Mouse (Mus musculus) heart, embryonic 13.5 days (tissue): ENCODE results near the gene Arhgap21. TPM values are rescaled to one million over a fixed set of nuclear protein-coding genes. Genes with fewer than 3 reads are reported as not detected.
A peak's percentile ranks its signal among the peaks of the same experiment; 100 is the strongest.

ENCODE experiments used
- ATAC-seq: fragments of 200-750 bp; cut with Nextera tagmentation; 2 replicates; pipeline ENCODE4 v1.8.0; 2017; ENCODE audit warnings: moderate TSS enrichment; ENCODE audit not compliant: insufficient number of reproducible peaks, low FRiP score, low TSS enrichment; ENCODE audit errors: extremely low read depth
- H3K27ac ChIP-seq: fragments of 300-500 bp; sonication (generic); replicated peaks from 2 replicates; pipeline ENCODE4 v1.5.1; 2015; ENCODE audit warnings: moderate library complexity, mild to moderate bottlenecking, inconsistent platforms
- H3K27me3 ChIP-seq: fragments of 300-500 bp; sonication (generic); replicated peaks from 2 replicates; pipeline ENCODE4 v1.6.1; 2015; ENCODE audit warnings: mild to moderate bottlenecking, inconsistent platforms
- H3K36me3 ChIP-seq: fragments of 300-500 bp; sonication (generic); 2 replicates; pipeline ENCODE4 v1.6.1; 2015; ENCODE audit warnings: mild to moderate bottlenecking, inconsistent platforms
- H3K4me1 ChIP-seq: fragments of 300-500 bp; sonication (generic); 2 replicates; pipeline ENCODE4 v1.6.1; 2015; ENCODE audit warnings: inconsistent platforms
- H3K4me2 ChIP-seq: fragments of 300-500 bp; sonication (generic); 2 replicates; pipeline ENCODE4 v1.6.1; 2015; ENCODE audit warnings: inconsistent platforms, mild to moderate bottlenecking, moderate library complexity
- H3K4me3 ChIP-seq: fragments of 300-500 bp; sonication (generic); 2 replicates; pipeline ENCODE4 v1.5.1; 2015; ENCODE audit warnings: moderate library complexity, mild to moderate bottlenecking, inconsistent platforms
- H3K9ac ChIP-seq: fragments of 300-500 bp; sonication (generic); 2 replicates; pipeline ENCODE4 v1.6.1; 2015; ENCODE audit warnings: inconsistent platforms, mild to moderate bottlenecking, moderate library complexity
- H3K9me3 ChIP-seq: fragments of 300-500 bp; sonication (generic); 2 replicates; pipeline ENCODE4 v1.6.1; 2016; ENCODE audit warnings: inconsistent platforms
- WGBS: fragments of 180-500 bp; shearing (Covaris S2); methylation state at CpG from one replicate; pipeline ENCODE4 v1.1.7; 2015; ENCODE audit warnings: mixed read lengths; 5-methylcytosine and 5-hydroxymethylcytosine counted together
- polyA plus RNA-seq: library from polyadenylated mRNA; unstranded; fragments of >200 nt; fragmentation: Nextera tagmentation; extraction: Ambion mirVana; gene quantifications from 2 replicates; pipeline ENCODE4 v1.2.1, GENCODE M21; 2015

The Arhgap21 gene
- polyA plus RNA-seq, 1 experiment from 2014 or later = 11.7 TPM

GRCm38 (mm10) chr2:20965361-20965760 lies 3.3 kb downstream of the Arhgap21 start:
- Histone ChIP-seq H3K4me1 (peaks cover 65% of the 10 kb centered on the region), H3K4me2 (peak overlapping the region; percentile 94), H3K36me3 (no peaks in the 10 kb centered on the region), H3K27ac (no peak overlapping the region), H3K4me3 (peak overlapping the region; percentile 95), H3K9me3 (no peaks in the 10 kb centered on the region), H3K9ac (peak overlapping the region; percentile 99), H3K27me3 (no peaks in the 10 kb centered on the region)
- ATAC-seq = no peak
- 75% methylated on average over 3 of the region's 3 CpGs for WGBS

- Histone ChIP-seq H3K27ac (no peak overlapping the region), H3K4me1 (peaks cover 66% of the 10 kb centered on the region), H3K27me3 (no peaks in the 10 kb centered on the region), H3K36me3 (no peaks in the 10 kb centered on the region), H3K4me2 (peak overlapping the region; percentile 49), H3K4me3 (0 out of 2 replicates have a peak overlapping the region, but pooled peaks have one; percentile 10), H3K9me3 (no peaks in the 10 kb centered on the region), H3K9ac (peak overlapping the region; percentile 12; the same call in 1 of the 2 replicates)
- ATAC-seq = no peak
Measured at GRCm38 (mm10) chr2:20964461-20964860, 4.2 kb downstream of the Arhgap21 start.

- Histone ChIP-seq H3K4me3 (peak overlapping the region; percentile 16), H3K27me3 (no peaks in the 10 kb centered on the region), H3K9ac (peak overlapping the region; percentile 68), H3K9me3 (no peaks in the 10 kb centered on the region), H3K27ac (peak overlapping the region; percentile 78), H3K4me1 (peaks cover 75% of the 10 kb centered on the region), H3K4me2 (peak overlapping the region; percentile 56), H3K36me3 (no peaks in the 10 kb centered on the region)
- no peak for ATAC-seq
- 23% methylated on average over 5 of the region's 5 CpGs for WGBS
Measured at GRCm38 (mm10) chr2:20963226-20963805, 5.4 kb downstream of the Arhgap21 start.

GRCm38 (mm10) chr2:20962284-20962683 lies 6.4 kb downstream of the Arhgap21 start:
- Histone ChIP-seq H3K27me3 (no peaks in the 10 kb centered on the region), H3K4me1 (peaks cover 75% of the 10 kb centered on the region), H3K36me3 (0 out of 2 replicates have a peak, but pooled peaks cover 4% of the 10 kb centered on the region), H3K4me2 (peak overlapping the region; percentile 56), H3K4me3 (no peak overlapping the region; the same call in 1 of the 2 replicates), H3K27ac (peak overlapping the region; percentile 78), H3K9me3 (no peaks in the 10 kb centered on the region), H3K9ac (peak overlapping the region; percentile 68)
- WGBS = 18% methylated on average over 2 of the region's 2 CpGs
- no peak; the same call in 1 of the 2 replicates for ATAC-seq

- Histone ChIP-seq H3K27me3 (no peaks in the 10 kb centered on the region), H3K4me3 (0 out of 2 replicates have a peak overlapping the region, but pooled peaks have one; percentile 16), H3K9ac (peak overlapping the region; percentile 68), H3K27ac (peak overlapping the region; percentile 78), H3K4me2 (peak overlapping the region; percentile 56), H3K9me3 (no peaks in the 10 kb centered on the region), H3K36me3 (0 out of 2 replicates have a peak, but pooled peaks cover 4% of the 10 kb centered on the region), H3K4me1 (peaks cover 75% of the 10 kb centered on the region)
- 49% methylated on average over 6 of the region's 6 CpGs for WGBS
- ATAC-seq = no peak
Measured at GRCm38 (mm10) chr2:20961825-20962224, 6.9 kb downstream of the Arhgap21 start.

GRCm38 (mm10) chr2:20961295-20961694 lies 7.4 kb downstream of the Arhgap21 start:
- H3K27ac ChIP-seq = no peak overlapping the region
- peaks cover 76% of the 10 kb centered on the region for H3K4me1 ChIP-seq
- no peaks in the 10 kb centered on the region for H3K9me3 ChIP-seq
- ATAC-seq = no peak
- H3K36me3 ChIP-seq = 0 out of 2 replicates have a peak, but pooled peaks cover 4% of the 10 kb centered on the region
- 62% methylated on average over 8 of the region's 8 CpGs for WGBS
- H3K4me2 ChIP-seq = no peak overlapping the region
- H3K4me3 ChIP-seq = no peak overlapping the region
- no peaks in the 10 kb centered on the region for H3K27me3 ChIP-seq
- peak overlapping the region; percentile 20; the same call in 1 of the 2 replicates for H3K9ac ChIP-seq

GRCm38 (mm10) chr2:20960668-20961035 lies 8.0 kb downstream of the Arhgap21 start:
- H3K9me3 ChIP-seq = no peaks in the 10 kb centered on the region
- H3K27ac ChIP-seq = no peak overlapping the region
- H3K4me1 ChIP-seq = peaks cover 76% of the 10 kb centered on the region
- H3K4me2 ChIP-seq = no peak overlapping the region
- 67% methylated on average over 8 of the region's 8 CpGs for WGBS
- no peak for ATAC-seq
- H3K27me3 ChIP-seq = no peaks in the 10 kb centered on the region
- 0 out of 2 replicates have a peak, but pooled peaks cover 4% of the 10 kb centered on the region for H3K36me3 ChIP-seq
- H3K4me3 ChIP-seq = no peak overlapping the region
- H3K9ac ChIP-seq = no peak overlapping the region

- Histone ChIP-seq H3K36me3 (0 out of 2 replicates have a peak, but pooled peaks cover 4% of the 10 kb centered on the region), H3K27me3 (no peaks in the 10 kb centered on the region), H3K4me2 (no peak overlapping the region), H3K4me1 (peaks cover 77% of the 10 kb centered on the region), H3K9me3 (no peaks in the 10 kb centered on the region), H3K9ac (no peak overlapping the region), H3K27ac (no peak overlapping the region), H3K4me3 (no peak overlapping the region)
- no peak for ATAC-seq
- WGBS = 78% methylated on average over 9 of the region's 9 CpGs
Measured at GRCm38 (mm10) chr2:20959906-20960667, 8.6 kb downstream of the Arhgap21 start.

GRCm38 (mm10) chr2:20959045-20959444 lies 9.6 kb downstream of the Arhgap21 start:
- H3K27ac ChIP-seq = no peak overlapping the region
- 38% methylated on average over 2 of the region's 2 CpGs for WGBS
- H3K9me3 ChIP-seq = no peaks in the 10 kb centered on the region
- ATAC-seq = no peak
- H3K27me3 ChIP-seq = no peaks in the 10 kb centered on the region
- H3K4me1 ChIP-seq = peaks cover 73% of the 10 kb centered on the region
- 0 out of 2 replicates have a peak, but pooled peaks cover 4% of the 10 kb centered on the region for H3K36me3 ChIP-seq
- H3K9ac ChIP-seq = no peak overlapping the region
- no peak overlapping the region for H3K4me2 ChIP-seq
- H3K4me3 ChIP-seq = no peak overlapping the region

GRCm38 (mm10) chr2:20957995-20958394 lies 10.7 kb downstream of the Arhgap21 start:
- no peaks in the 10 kb centered on the region for H3K9me3 ChIP-seq
- H3K4me3 ChIP-seq = no peak overlapping the region
- peaks cover 65% of the 10 kb centered on the region for H3K4me1 ChIP-seq
- no peak overlapping the region for H3K27ac ChIP-seq
- no peak overlapping the region for H3K9ac ChIP-seq
- H3K27me3 ChIP-seq = no peaks in the 10 kb centered on the region
- WGBS = 81% methylated on average over 1 of the region's 1 CpGs
- no peak overlapping the region for H3K4me2 ChIP-seq
- 0 out of 2 replicates have a peak, but pooled peaks cover 4% of the 10 kb centered on the region for H3K36me3 ChIP-seq
- no peak for ATAC-seq

GRCm38 (mm10) chr2:20956716-20957115 lies 12.0 kb downstream of the Arhgap21 start:
- Histone ChIP-seq H3K4me2 (no peak overlapping the region), H3K36me3 (0 out of 2 replicates have a peak, but pooled peaks cover 4% of the 10 kb centered on the region), H3K27me3 (no peaks in the 10 kb centered on the region), H3K27ac (no peak overlapping the region), H3K9me3 (no peaks in the 10 kb centered on the region), H3K4me3 (no peak overlapping the region), H3K9ac (no peak overlapping the region), H3K4me1 (peaks cover 57% of the 10 kb centered on the region)
- ATAC-seq = no peak
- WGBS = 70% methylated on average over 5 of the region's 5 CpGs
